Mouse (Mus musculus) embryonic facial prominence, embryonic 10.5 days (tissue): Measurements from ENCODE around the gene Tfap2c. TPM values are rescaled to one million over a fixed set of nuclear protein-coding genes. Genes with fewer than 3 reads are reported as not detected.

ENCODE experiments used
- DNase-seq: peaks from one replicate; pipeline ENCODE4 v3.0.0-alpha.2; 2017; ENCODE audit warnings: low spot score
- H3K27ac ChIP-seq: fragments of 300-500 bp; sonication (generic); replicated peaks from 2 replicates; pipeline ENCODE4 v1.5.1; 2016; ENCODE audit warnings: mild to moderate bottlenecking
- H3K27me3 ChIP-seq: fragments of 300-500 bp; sonication (generic); replicated peaks from 2 replicates; pipeline ENCODE4 v1.6.1; 2016; ENCODE audit warnings: low read depth, mild to moderate bottlenecking; ENCODE audit not compliant: poor library complexity, severe bottlenecking
- H3K36me3 ChIP-seq: fragments of 300-500 bp; sonication (generic); replicated peaks from 2 replicates; pipeline ENCODE4 v1.6.1; 2016; ENCODE audit warnings: mild to moderate bottlenecking, moderate library complexity
- H3K4me1 ChIP-seq: fragments of 300-500 bp; sonication (generic); 2 replicates; pipeline ENCODE4 v1.6.1; 2016
- H3K4me3 ChIP-seq: fragments of 300-500 bp; sonication (generic); 2 replicates; pipeline ENCODE4 v1.5.1; 2016; ENCODE audit warnings: mild to moderate bottlenecking, moderate library complexity
- H3K9me3 ChIP-seq: fragments of 300-500 bp; sonication (generic); 2 replicates; pipeline ENCODE4 v1.6.1; 2016; ENCODE audit warnings: mild to moderate bottlenecking
- WGBS: fragments of 180-500 bp; shearing (Covaris S2); methylation state at CpG from one replicate; pipeline ENCODE4 v1.1.7; 2016; 5-methylcytosine and 5-hydroxymethylcytosine counted together
- polyA plus RNA-seq: library from polyadenylated mRNA; unstranded; fragments of >200 nt; fragmentation: Nextera tagmentation; extraction: Ambion mirVana; gene quantifications from 2 replicates; pipeline ENCODE4 v1.2.1, GENCODE M21; 2016

Gene Tfap2c
- 13.7 and 15.4 TPM in 2 replicates for polyA plus RNA-seq

GRCm38 (mm10) chr2:172549371-172550155, at the start of gene Tfap2c:
TSS of gene Tfap2c (plus strand) at chr2:172549593.
- peak; percentile 84 for DNase-seq
- Histone ChIP-seq H3K4me3 (peak within 1 kb of the TSS; percentile 66), H3K36me3 (peaks cover 7% of the 10 kb centered on the region; the same call in 1 of the 2 replicates), H3K27me3 (peaks cover 100% of the 10 kb centered on the region), H3K4me1 (peaks cover 82% of the 10 kb centered on the region), H3K27ac (peak within 1 kb of the TSS; percentile 78), H3K9me3 (no peaks in the 10 kb centered on the region)
- WGBS: under 1% methylated on average over 70 of the region's 70 CpGs

DNA sequence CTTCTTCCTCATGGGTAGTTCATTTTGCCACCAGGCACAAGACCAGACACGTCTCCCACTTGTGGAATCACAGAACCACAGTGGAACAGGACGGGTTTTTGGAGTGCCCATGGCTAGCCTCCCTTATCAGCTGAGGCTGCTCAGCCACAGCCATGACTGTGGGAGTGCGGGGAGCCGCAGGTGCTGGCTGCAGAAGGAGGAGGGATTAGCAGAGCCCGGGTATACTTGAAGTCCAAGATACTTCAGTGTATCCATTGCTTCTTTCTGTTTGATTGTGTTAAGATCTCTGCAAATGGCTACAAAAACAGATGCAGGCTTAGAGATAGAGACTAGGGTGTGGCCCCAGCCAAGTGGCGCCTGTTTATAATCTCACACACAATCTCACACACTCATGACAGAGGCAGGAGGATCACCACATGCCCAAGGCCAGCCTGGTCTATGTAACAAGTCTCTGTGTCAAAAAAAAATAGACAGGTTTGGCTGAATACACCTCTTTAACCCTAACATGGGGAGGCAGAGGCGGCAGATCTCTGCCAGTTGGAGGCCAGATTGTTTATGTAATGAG, 48.6 kb upstream of the Tfap2c start:
- H3K27me3 ChIP-seq: no peaks in the 10 kb centered on the region
- no peaks in the 10 kb centered on the region for H3K9me3 ChIP-seq
- H3K36me3 ChIP-seq: no peaks in the 10 kb centered on the region
- no peak for DNase-seq
- H3K4me3 ChIP-seq: no peak overlapping the region
- 51% methylated on average over 7 of the region's 7 CpGs for WGBS
- H3K27ac ChIP-seq: peak overlapping the region; percentile 24; the same call in 1 of the 2 replicates
- H3K4me1 ChIP-seq: peaks cover 21% of the 10 kb centered on the region

DNA sequence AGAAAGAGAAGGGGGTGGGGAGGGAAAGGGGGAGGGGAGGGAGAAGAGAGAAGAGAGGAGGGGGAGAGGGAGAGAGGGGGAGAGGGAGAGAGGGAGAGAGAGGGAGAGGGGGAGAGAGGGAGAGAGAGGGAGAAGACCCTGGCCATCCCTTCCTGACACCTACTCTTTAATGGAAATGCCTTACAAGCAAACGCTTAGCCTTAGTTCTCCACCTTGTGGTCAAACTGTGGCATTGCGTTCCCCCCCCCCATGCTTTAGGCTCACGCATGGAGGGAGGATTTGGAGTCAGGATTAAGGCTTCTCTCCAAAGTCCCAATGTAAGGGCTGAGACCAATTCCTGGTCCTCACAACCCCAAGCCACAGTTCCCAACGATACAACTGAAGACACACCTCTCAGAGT, 48.1 kb upstream of the Tfap2c start:
- H3K4me1 ChIP-seq: peaks cover 21% of the 10 kb centered on the region
- H3K9me3 ChIP-seq: no peaks in the 10 kb centered on the region
- peak; percentile 76 for DNase-seq
- H3K36me3 ChIP-seq: no peaks in the 10 kb centered on the region
- H3K27me3 ChIP-seq: no peaks in the 10 kb centered on the region
- WGBS: 3% methylated on average over 4 of the region's 4 CpGs
- H3K27ac ChIP-seq: no peak overlapping the region; the same call in 1 of the 2 replicates
- H3K4me3 ChIP-seq: no peak overlapping the region

DNA sequence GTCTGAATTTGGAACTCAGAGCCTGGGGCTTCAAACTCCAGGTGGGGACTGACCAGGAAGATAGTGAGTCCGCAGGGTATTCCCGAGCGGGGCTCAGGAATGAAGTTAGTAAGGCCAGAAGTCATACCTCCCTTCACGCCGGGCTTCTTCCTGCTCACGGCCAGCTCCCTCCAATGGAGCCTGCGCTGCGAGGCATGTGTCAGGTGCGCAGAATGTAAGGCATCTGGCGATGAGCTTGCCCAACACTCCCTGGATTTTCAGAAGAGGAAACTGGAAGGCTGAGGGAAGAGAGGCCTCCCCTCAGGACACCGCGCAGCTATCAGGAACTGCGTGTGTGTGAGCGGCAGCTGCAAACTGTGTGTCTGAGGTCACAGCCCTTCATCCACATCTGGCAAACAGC, 47.2 kb upstream of the Tfap2c start:
- no peaks in the 10 kb centered on the region for H3K27me3 ChIP-seq
- H3K4me1 ChIP-seq: peaks cover 16% of the 10 kb centered on the region
- peak; percentile 34 for DNase-seq
- H3K4me3 ChIP-seq: no peak overlapping the region
- no peak overlapping the region for H3K27ac ChIP-seq
- no peaks in the 10 kb centered on the region for H3K9me3 ChIP-seq
- H3K36me3 ChIP-seq: no peaks in the 10 kb centered on the region
- 65% methylated on average over 14 of the region's 14 CpGs for WGBS

- WGBS: 87% methylated on average over 7 of the region's 7 CpGs
- H3K27me3 ChIP-seq: no peaks in the 10 kb centered on the region
- H3K9me3 ChIP-seq: no peaks in the 10 kb centered on the region
- H3K36me3 ChIP-seq: no peaks in the 10 kb centered on the region
- H3K27ac ChIP-seq: no peak overlapping the region
- H3K4me1 ChIP-seq: peaks cover 10% of the 10 kb centered on the region
- no peak for DNase-seq
- no peak overlapping the region for H3K4me3 ChIP-seq
Measured at GRCm38 (mm10) chr2:172506121-172506520, 43.3 kb upstream of the Tfap2c start.

DNA sequence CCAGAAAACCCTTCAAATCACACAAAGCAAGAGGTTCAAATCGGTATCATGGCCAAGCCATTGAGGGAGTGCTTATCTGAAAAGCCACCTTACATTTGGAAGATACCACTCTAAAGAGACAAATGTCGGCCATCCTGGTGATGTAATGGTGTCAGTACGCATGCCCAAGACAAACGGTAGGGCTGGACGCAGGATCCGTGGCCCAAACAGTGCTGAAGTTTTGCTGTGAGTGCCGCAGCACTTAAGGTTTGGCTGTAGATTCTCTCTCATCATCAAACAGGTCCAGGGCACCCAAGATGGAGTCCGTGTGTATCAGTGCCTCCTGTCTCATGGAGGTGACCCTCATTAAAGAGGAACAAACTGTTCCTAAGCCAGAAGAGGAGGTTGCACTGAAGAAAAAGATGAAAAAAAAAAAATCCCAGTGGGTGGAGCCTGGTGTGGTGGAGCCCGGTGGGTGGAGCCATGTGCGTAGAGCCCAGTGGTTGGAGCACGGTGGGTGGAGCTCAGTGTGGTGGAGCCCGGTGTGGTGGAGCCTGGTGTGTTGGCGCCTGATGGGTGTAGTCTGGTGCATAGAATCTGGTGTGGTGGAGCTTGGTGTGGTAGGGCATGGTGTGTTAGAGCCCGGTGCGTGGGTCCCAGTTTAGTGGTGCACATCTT, 39.2 kb upstream of the Tfap2c start:
- 90% methylated on average over 15 of the region's 15 CpGs for WGBS
- no peak overlapping the region for H3K4me3 ChIP-seq
- H3K27me3 ChIP-seq: 0 out of 2 replicates have a peak, but pooled peaks cover 8% of the 10 kb centered on the region
- no peak for DNase-seq
- H3K27ac ChIP-seq: no peak overlapping the region
- no peaks in the 10 kb centered on the region for H3K36me3 ChIP-seq
- H3K4me1 ChIP-seq: no peaks in the 10 kb centered on the region
- H3K9me3 ChIP-seq: no peaks in the 10 kb centered on the region

- DNase-seq: no peak
- no peaks in the 10 kb centered on the region for H3K9me3 ChIP-seq
- no peak overlapping the region for H3K4me3 ChIP-seq
- no peak overlapping the region for H3K27ac ChIP-seq
- no peaks in the 10 kb centered on the region for H3K36me3 ChIP-seq
- 63% methylated on average over 3 of the region's 3 CpGs for WGBS
- no peaks in the 10 kb centered on the region for H3K4me1 ChIP-seq
- H3K27me3 ChIP-seq: 0 out of 2 replicates have a peak, but pooled peaks cover 9% of the 10 kb centered on the region
Measured at GRCm38 (mm10) chr2:172510899-172511298, 38.5 kb upstream of the Tfap2c start.

DNA sequence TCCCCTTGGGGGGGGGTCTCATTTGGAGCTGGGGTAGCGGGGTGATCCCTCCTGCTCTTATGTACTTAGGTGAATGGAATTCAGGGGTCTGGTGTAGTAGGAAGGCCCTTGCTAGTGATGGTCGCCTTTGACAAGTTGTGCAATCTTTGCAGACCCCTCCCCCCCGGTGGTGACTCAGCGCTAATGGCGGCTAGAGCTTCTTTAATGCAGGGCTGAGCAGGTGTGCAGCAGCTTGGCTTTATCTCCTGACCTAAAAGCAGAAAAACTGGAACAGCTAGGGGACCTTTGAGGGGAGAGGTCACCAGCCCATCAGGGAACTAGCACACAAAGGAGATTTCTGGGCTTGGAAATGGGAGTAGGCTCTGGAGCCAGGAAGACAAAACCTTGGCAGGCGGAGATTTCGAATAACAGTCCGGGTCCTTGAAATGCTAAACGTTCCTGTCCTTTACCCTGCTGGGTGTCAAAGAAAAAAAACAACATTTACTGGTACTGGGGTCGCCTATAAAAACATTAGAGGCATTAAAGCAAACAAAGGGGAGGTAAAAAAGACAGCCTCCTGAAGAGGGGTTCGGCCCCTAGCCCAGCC, 32.9 kb upstream of the Tfap2c start:
- no peak overlapping the region; the same call in 1 of the 2 replicates for H3K27ac ChIP-seq
- DNase-seq: peak; percentile 33
- H3K4me3 ChIP-seq: no peak overlapping the region
- H3K27me3 ChIP-seq: peaks cover 47% of the 10 kb centered on the region
- no peaks in the 10 kb centered on the region for H3K36me3 ChIP-seq
- no peaks in the 10 kb centered on the region for H3K9me3 ChIP-seq
- H3K4me1 ChIP-seq: peaks cover 28% of the 10 kb centered on the region
- 25% methylated on average over 11 of the region's 11 CpGs for WGBS

DNA sequence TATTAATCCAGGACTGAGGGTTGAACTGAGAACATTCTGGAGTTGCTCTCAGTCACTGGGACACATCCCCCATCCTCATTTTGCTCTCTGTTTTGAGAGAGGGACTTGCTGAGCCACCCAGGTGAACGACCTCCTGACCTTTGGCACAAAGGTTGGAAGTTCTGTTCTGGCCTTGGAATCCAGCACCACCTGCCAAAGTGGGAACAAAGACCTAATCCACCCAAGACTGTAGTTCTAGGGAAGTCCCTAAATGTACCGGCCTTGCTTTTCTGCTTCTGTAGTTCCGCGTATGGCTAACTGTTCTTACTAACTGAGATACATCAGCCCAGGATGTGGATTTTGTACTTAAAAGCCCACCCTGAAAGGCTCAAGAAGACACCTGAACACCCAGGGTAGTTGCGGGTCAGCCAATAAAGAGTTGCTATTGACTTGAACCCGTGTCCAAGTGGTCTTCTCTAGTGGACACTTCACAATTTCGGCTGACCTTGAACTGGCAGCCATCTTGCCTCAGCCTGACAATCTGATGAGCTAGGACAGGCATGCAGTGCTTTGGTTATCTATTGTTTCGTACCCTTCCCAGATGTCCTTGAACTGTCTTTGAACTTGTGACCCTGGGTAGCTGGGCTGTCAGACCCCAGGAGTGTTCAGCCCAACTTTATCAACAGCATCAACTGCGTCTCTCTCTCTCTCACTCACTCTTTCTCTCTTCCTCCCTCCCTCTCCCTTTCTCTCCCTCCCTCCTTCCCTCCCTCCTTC, 28.6 kb upstream of the Tfap2c start:
- no peak for DNase-seq
- no peak overlapping the region for H3K27ac ChIP-seq
- peaks cover 38% of the 10 kb centered on the region for H3K27me3 ChIP-seq
- H3K36me3 ChIP-seq: no peaks in the 10 kb centered on the region
- H3K4me3 ChIP-seq: no peak overlapping the region
- WGBS: 87% methylated on average over 9 of the region's 9 CpGs
- H3K4me1 ChIP-seq: peaks cover 38% of the 10 kb centered on the region
- no peaks in the 10 kb centered on the region for H3K9me3 ChIP-seq

- Histone ChIP-seq H3K9me3 (no peaks in the 10 kb centered on the region), H3K4me1 (peaks cover 34% of the 10 kb centered on the region), H3K27ac (no peak overlapping the region), H3K27me3 (peaks cover 25% of the 10 kb centered on the region; the same call in 1 of the 2 replicates), H3K4me3 (no peak overlapping the region), H3K36me3 (no peaks in the 10 kb centered on the region)
- WGBS: 81% methylated on average over 12 of the region's 12 CpGs
- DNase-seq: no peak
Measured at GRCm38 (mm10) chr2:172522528-172522927, 26.9 kb upstream of the Tfap2c start.

GRCm38 (mm10) chr2:172527175-172527574, 22.2 kb upstream of the Tfap2c start:
- H3K27ac ChIP-seq: no peak overlapping the region
- H3K36me3 ChIP-seq: no peaks in the 10 kb centered on the region
- no peak for DNase-seq
- no peak overlapping the region for H3K4me3 ChIP-seq
- H3K4me1 ChIP-seq: peaks cover 14% of the 10 kb centered on the region
- no peaks in the 10 kb centered on the region for H3K27me3 ChIP-seq
- 88% methylated on average over 8 of the region's 8 CpGs for WGBS
- H3K9me3 ChIP-seq: no peaks in the 10 kb centered on the region

- DNase-seq: no peak
- Histone ChIP-seq H3K27me3 (peaks cover 74% of the 10 kb centered on the region), H3K36me3 (no peaks in the 10 kb centered on the region), H3K4me1 (peaks cover 45% of the 10 kb centered on the region), H3K27ac (no peak overlapping the region), H3K4me3 (no peak overlapping the region), H3K9me3 (peaks cover 12% of the 10 kb centered on the region; the same call in 1 of the 2 replicates)
- WGBS: 39% methylated on average over 4 of the region's 4 CpGs
Measured at GRCm38 (mm10) chr2:172543987-172544386, 5.4 kb upstream of the Tfap2c start.
